Mouse (Mus musculus): ENCODE measurements around the gene Slco2b1.

The Slco2b1 gene

DNA sequence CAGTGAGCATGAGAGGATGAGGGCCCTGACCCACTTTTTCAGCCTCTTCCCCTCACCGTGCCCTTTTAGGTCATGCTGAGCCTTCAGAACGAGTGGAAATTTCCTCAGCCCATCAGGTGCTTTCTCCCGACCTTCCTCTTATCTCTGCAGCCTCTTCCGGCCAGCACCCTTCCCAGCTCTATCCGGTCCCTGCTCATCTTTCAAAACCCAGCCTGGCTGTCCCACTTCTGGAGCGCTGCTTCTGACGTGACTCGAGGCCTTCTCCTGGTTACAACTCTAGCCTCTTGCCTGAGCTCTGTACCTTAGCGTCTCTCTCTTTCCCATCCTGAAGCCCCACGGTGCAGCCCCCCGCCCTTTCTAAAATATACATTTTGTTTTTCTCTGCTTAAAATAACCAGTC, 56.9 kb downstream of the Slco2b1 start:
- no peak for DNase-seq (ENCODE audit: low read depth, low spot score)

DNA sequence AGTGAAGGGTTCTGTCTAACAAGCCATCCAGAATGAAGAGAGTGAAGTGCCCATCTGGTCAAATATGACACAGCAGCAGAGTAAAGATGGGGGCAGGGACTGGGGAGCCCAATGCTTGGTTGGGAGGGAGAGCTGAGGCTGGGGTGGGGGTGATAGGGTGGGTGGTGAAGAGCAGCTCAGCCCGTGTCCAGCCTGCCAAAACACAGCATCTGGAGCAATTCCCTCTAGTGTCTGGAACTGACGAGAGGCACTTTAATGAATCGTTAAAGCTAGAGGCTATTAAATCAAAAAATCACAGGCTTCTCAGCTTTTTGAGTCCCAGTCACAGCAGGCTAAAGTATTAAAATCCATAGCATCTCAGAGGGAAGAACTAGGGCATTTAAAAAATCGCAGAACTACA, 61.6 kb downstream of the Slco2b1 start:
- no peak for DNase-seq (ENCODE audit: low read depth, low spot score)

DNA sequence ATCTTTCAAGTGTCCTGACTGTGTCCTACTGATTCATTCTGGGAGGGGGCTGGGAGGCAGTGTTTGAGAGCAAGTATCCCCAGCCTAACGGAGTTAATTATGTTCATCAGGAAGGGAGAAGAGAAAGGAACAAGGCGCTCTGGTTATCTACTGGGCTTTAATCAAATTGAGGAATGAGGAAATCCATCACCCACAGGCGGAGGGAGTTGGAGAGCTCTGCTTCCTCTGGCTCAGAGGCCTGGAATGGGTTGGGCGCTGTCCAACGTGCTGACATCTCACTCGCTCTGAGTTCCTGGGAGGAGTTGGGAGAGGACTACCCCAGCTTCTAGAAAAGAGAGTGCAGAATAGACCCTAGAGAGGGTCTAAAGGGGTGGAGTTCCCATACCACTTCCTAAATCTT, 62.5 kb downstream of the Slco2b1 start:
- DNase-seq (ENCODE audit: low read depth, low spot score), result peak; percentile 58

DNA sequence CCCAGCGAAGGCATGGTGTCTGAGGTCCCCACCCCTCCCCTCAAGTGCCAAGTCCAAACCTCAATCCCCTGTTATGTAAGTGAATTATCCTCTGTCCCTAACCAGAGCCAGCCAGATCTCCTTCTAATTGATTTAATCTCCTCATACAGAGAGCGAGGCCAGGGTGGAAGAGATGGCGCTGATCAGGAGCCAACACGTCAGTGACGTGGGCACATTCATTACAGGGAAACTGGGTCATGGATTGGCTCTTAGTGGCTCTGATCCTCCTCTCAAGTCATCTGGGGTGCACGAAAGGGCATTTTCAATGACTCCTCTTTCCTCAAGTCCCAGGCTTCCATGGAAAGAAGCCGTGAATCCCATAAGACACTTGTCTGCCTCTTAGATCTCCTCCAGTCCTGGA, 66.4 kb downstream of the Slco2b1 start:
- no peak for DNase-seq (ENCODE audit: low read depth, low spot score)

DNA sequence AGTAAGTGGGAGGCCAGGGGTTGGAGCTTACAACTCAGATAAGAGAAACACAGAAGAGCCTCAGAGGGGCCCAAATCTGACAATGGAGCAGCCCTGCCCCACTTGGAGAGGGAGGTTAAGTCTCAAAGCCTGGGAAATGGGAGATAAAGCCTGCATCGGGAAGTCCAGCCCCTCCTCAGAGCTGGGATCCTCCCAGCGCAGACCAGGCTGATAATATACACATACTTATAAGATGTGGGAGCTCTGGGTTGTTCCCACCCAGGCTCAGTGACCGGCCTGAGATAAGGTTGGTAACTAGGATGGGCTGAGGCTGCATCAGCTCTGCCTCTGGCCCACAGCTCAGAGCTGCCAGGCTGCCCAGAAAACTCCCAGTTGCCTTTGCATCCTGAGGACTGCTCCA, 69.1 kb downstream of the Slco2b1 start:
- DNase-seq (ENCODE audit: low read depth, low spot score), result no peak

DNA sequence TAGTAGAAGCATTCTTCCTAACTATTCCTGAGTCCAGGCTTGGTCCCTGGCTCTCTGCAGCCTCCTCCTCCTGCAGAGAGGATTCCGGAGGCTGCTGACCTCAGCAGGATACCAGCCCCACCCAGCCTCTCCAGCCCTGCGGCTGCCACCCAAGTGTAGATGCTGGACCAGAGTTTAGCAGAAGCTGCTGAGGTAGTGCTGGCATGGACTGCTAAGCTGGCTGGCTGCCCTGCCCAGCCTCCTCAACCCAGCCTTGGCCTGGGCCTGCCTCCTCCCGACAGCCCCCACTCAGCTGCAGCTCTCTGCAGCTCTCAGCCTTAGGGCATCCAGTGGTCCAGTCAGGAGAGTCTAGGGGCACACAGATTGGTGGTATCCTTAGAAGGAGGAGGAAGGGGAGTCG, 69.9 kb downstream of the Slco2b1 start:
- no peak for DNase-seq (ENCODE audit: low read depth, low spot score)

DNA sequence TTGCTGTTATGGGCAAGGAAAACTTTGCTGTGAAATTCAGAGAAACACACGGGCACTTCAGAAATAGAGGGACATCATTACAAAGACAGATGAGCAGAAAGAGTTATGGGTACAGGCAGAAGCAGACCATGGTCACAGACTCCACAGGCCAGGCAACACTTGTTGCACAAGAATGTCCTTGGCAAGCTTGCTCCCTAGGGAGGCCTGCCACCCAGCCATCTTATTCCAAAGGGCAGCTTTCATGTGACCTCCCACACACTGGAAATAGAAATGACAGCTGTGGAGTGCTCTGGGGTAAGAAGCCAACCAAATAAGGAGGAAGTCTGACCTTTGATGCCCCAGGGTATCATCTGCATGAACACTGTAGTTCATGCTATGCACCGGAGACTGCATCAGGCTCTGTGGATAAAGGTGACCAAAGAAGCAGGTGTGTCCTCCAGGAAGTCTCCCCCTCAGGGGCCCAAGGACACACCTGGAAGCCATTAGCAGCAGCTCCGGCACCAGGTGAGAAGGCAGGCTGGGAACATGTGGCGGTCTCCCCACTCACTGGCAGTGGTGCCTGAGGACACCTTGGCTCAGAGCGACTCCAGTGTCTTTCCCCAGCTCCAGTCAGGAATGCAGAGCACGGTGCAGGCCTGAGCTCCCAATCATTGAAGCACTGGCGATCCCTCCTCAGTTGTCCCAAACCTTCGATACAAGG, 77.0 kb downstream of the Slco2b1 start:
- DNase-seq (ENCODE audit: low read depth, low spot score), result no peak

DNA sequence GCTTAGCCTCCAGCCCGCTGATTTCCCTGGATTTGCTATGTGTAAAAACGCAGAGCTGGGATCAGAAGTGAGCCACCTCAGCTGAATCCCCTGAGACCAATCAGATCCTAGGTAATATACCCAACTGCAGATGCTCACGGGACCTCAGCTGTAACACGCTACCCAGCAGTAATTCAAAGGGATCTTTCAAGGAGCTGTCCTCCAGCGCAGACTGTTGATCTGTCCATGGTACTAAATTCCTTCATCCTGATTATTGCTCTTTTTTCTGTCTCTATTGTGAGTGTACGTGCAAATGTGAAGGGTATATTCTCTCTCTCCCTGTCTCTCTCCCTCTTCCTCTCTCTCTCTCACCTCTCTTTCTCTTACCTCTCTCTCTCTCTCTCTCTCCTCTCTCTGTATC, 78.9 kb downstream of the Slco2b1 start:
- DNase-seq (ENCODE audit: low read depth, low spot score), result peak; percentile 49

DNA sequence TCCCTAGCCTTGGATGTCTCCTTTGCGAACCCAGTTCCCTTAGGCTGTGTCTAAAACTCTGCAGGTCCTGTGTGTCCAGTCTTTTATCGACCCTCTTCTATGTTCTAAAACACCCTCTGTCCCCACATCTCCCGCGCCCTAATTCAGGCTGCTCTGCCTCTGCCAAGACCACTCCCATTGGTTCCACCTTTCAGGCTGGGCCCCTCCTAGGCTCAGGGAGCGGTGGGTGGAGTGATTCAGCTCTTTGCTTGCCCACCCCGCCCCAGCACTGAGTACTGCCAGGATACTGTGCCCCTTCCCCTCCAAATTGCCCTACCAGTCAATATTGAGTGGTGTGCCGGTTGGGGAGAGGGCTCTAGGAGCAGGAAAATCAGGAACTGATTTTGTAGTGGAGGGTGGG, 83.8 kb downstream of the Slco2b1 start:
- DNase-seq (ENCODE audit: low read depth, low spot score), result no peak

DNA sequence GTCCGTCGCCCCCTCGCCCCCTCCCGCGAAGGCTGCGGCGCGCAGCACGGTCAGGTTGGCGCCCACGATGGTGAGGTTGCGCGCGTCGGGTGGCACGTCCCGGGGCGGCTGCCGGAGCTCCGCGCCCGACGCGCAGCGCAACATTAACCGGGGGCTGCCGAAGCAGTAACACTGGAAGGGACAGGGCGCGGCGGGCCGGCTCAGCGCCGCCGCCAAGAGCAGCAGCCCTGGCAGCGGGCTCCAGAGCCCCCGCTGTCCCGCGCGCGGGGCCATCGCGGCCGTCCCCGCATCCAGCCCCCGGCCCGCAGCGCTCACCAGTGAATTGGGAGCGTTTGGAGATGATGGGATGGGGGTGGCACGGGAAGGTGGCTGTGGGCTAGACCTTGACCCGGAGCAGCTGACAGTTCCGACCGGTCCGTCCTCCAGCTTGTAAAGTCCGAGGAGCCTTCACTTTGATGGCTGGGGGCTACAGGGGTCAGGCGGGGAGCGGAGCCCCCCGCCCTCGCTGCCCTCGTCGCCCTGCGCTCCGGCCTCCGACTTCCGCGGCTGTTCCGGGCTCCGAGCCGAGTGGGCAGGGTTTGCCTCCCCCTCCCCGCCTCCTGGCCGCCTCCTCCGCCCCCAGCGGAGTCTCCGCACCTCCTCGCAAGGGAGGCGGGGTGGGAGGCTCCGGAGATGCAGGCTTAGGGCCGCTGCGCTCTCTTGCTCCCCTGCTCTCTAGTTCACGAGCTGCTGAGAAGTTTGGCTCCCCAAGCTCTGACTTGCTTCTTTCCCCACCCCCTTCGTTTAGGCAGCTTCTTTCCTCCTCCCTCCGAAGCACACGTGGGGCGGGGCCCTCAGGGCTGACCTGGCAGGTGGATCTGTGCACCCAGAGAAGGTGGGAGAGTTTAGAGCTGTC, 84.5 kb downstream of the Slco2b1 start, which contains the start of gene Tpbgl:
TSS of gene Tpbgl (minus strand) at position 728 of the 895 bp plus-strand sequence.
- no peak for DNase-seq (ENCODE audit: low read depth, low spot score)

DNA sequence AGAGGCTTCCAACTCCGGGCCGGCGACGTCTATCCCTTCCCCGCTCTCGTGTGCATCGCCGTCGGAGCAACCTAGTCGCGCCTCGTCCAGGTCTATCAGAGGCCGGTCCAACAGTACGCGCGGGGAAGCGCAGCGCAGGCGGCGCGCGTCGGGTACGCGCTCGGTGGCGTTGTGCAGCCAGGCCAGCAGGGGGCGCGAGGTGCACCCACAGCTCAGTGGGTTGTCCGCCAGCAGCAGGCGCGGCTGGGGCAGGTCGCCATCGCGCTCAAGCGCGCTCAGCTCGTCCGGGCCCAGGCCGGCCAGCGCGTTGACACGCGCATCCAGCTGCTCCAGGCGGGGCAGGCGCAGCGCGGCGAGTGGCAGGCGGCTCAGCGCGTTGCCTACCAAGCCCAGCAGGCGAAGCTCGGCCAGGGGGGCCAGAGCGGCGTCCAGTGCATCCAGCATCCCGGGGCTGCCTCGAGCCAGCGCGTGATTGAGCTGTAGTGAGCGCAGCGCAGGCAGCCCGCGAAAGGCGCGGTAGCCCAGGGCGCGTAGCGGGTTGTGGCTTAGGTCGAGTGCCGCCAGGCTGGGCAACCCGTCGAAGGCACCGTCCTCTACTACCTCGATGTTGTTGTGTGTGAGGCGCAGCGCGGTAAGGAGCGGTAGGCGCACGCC, 85.3 kb downstream of the Slco2b1 start:
- no peak for DNase-seq (ENCODE audit: low read depth, low spot score)

DNA sequence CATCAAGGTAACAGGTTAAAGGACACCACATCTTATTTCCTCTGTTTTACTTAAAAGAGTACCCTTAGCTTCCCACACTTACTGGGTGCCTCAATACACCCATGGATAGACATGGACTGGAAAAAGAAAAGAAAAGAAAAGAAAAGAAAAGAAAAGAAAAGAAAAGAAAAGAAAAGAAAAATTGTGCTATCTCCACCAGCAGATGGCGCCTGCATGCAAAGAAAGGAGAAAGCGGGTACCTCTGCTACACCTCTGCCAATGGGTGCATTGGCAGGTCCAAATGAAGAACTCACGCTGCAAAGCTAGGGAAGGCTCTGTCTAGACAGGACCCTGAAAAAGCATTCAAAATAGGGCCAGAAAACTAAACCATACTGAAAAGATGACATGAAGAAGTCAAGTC, 92.3 kb downstream of the Slco2b1 start:
- peak; percentile 54 for DNase-seq (ENCODE audit: low read depth, low spot score)

DNA sequence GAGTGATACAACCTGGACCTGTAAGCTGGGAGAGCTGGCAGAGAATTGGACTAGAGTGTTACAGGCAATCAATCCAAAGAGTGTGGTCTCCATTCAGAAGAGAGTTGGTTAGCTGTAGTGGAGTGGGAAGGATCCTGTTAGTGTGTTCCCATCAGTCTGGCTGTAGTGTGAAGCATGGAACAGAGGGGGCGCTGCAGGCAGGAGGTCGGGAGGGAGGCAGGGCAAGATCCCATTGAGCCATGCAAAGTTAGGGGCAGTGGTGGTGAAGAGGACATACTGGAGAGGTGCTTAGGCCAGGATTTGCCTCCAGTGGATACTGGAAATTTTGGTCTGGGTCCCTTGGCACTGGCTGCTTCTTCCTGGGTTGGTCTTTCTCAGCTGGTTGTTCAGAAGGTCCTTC, 92.9 kb downstream of the Slco2b1 start:
- DNase-seq (ENCODE audit: low read depth, low spot score), result no peak

All from 3T3-L1 (cell line).